Mouse (Mus musculus) kidney, embryonic 16.5 days (tissue): ENCODE measurements around the gene Timm13. TPM values are rescaled to one million over a fixed set of nuclear protein-coding genes. Genes with fewer than 3 reads are reported as not detected.

Experiments
- ATAC-seq: fragments of 200-750 bp; cut with Nextera tagmentation; 2 replicates; pipeline ENCODE4 v1.8.0; 2017; ENCODE audit warnings: moderate TSS enrichment; ENCODE audit not compliant: low FRiP score, low TSS enrichment
- H3K27ac ChIP-seq: fragments of 300-500 bp; sonication (generic); 2 replicates; pipeline ENCODE4 v1.5.1; 2014; ENCODE audit warnings: low read length
- H3K27me3 ChIP-seq: fragments of 300-500 bp; sonication (generic); 2 replicates; pipeline ENCODE4 v1.6.1; 2014; ENCODE audit warnings: low read length, control low read depth, mixed read lengths; ENCODE audit not compliant: insufficient read depth
- H3K36me3 ChIP-seq: fragments of 300-500 bp; sonication (generic); 2 replicates; pipeline ENCODE4 v1.6.1; 2014; ENCODE audit warnings: low read length, control low read depth, mixed read lengths; ENCODE audit not compliant: insufficient read depth
- H3K4me1 ChIP-seq: fragments of 300-500 bp; sonication (generic); 2 replicates; pipeline ENCODE4 v1.6.1; 2014; ENCODE audit warnings: low read length, control low read depth, mixed read lengths; ENCODE audit not compliant: insufficient read depth
- H3K4me2 ChIP-seq: fragments of 300-500 bp; sonication (generic); replicated peaks from 2 replicates; pipeline ENCODE4 v1.6.1; 2014; ENCODE audit warnings: low read depth, low read length
- H3K4me3 ChIP-seq: fragments of 300-500 bp; sonication (generic); 2 replicates; pipeline ENCODE4 v1.5.1; 2014; ENCODE audit warnings: mild to moderate bottlenecking, low read length
- H3K9ac ChIP-seq: fragments of 300-500 bp; sonication (generic); replicated peaks from 2 replicates; pipeline ENCODE4 v1.6.1; 2014; ENCODE audit warnings: low read length
- H3K9me3 ChIP-seq: fragments of 300-500 bp; sonication (generic); 2 replicates; pipeline ENCODE4 v1.6.1; 2016; ENCODE audit warnings: low read length, control low read depth
- WGBS: fragments of 180-500 bp; shearing (Covaris S2); extraction: QIAGEN DNeasy Blood & Tissue Kit; methylation state at CpG from one replicate; pipeline ENCODE4 v1.1.7; 2014; 5-methylcytosine and 5-hydroxymethylcytosine counted together
- polyA plus RNA-seq: library from polyadenylated mRNA; unstranded; fragments of >200 nt; fragmentation: Nextera tagmentation; extraction: Ambion mirVana; gene quantifications from 2 replicates; pipeline ENCODE4 v1.2.1, GENCODE M21; 2015

Timm13 gene
- polyA plus RNA-seq, 1 experiment from 2014 or later, result 361 TPM

- H3K9ac ChIP-seq, result no peak overlapping the region
- H3K36me3 ChIP-seq, result peaks cover 18% of the 10 kb centered on the region
- H3K27ac ChIP-seq, result no peak overlapping the region
- H3K9me3 ChIP-seq, result no peaks in the 10 kb centered on the region
- ATAC-seq, result no peak
- no peak overlapping the region for H3K4me3 ChIP-seq
- WGBS, result 91% methylated on average over 8 of the region's 8 CpGs
- 0 out of 2 replicates have a peak overlapping the region, but pooled peaks have one; percentile 82 for H3K4me2 ChIP-seq
- H3K4me1 ChIP-seq, result peaks cover 11% of the 10 kb centered on the region
- no peaks in the 10 kb centered on the region for H3K27me3 ChIP-seq
Observed at GRCm38 (mm10) chr10:80899074-80899473, 1.7 kb downstream of the Timm13 start.

GRCm38 (mm10) chr10:80897861-80898510 is 2.8 kb downstream of the Timm13 start:
- no peak for ATAC-seq
- no peak overlapping the region for H3K4me3 ChIP-seq
- H3K27me3 ChIP-seq, result no peaks in the 10 kb centered on the region
- 34% methylated on average over 41 of the region's 41 CpGs for WGBS
- H3K9ac ChIP-seq, result no peak overlapping the region
- peaks cover 8% of the 10 kb centered on the region for H3K36me3 ChIP-seq
- peak overlapping the region; percentile 15; the same call in 1 of the 2 replicates for H3K4me2 ChIP-seq
- H3K27ac ChIP-seq, result no peak overlapping the region
- H3K9me3 ChIP-seq, result no peaks in the 10 kb centered on the region
- H3K4me1 ChIP-seq, result peaks cover 11% of the 10 kb centered on the region

GRCm38 (mm10) chr10:80896581-80897485 is 3.9 kb downstream of the Timm13 start:
- no peak overlapping the region for H3K4me2 ChIP-seq
- no peak for ATAC-seq
- H3K4me3 ChIP-seq, result no peak overlapping the region
- no peak overlapping the region for H3K9ac ChIP-seq
- no peaks in the 10 kb centered on the region for H3K27me3 ChIP-seq
- H3K36me3 ChIP-seq, result peaks cover 5% of the 10 kb centered on the region; the same call in 1 of the 2 replicates
- 77% methylated on average over 24 of the region's 24 CpGs for WGBS
- H3K4me1 ChIP-seq, result peaks cover 11% of the 10 kb centered on the region
- no peak overlapping the region for H3K27ac ChIP-seq
- H3K9me3 ChIP-seq, result no peaks in the 10 kb centered on the region

- WGBS, result 80% methylated on average over 6 of the region's 6 CpGs
- Histone ChIP-seq H3K9me3 (no peaks in the 10 kb centered on the region), H3K9ac (no peak overlapping the region), H3K4me1 (peaks cover 11% of the 10 kb centered on the region), H3K4me3 (no peak overlapping the region), H3K4me2 (no peak overlapping the region), H3K27ac (no peak overlapping the region), H3K27me3 (no peaks in the 10 kb centered on the region), H3K36me3 (peaks cover 5% of the 10 kb centered on the region; the same call in 1 of the 2 replicates)
- no peak for ATAC-seq
Observed at GRCm38 (mm10) chr10:80895697-80896096, 5.1 kb downstream of the Timm13 start.

GRCm38 (mm10) chr10:80895100-80895499 is 5.7 kb downstream of the Timm13 start:
- 80% methylated on average over 7 of the region's 7 CpGs for WGBS
- Histone ChIP-seq H3K27me3 (no peaks in the 10 kb centered on the region), H3K9ac (no peak overlapping the region), H3K4me1 (peaks cover 11% of the 10 kb centered on the region), H3K4me2 (no peak overlapping the region), H3K27ac (no peak overlapping the region), H3K9me3 (no peaks in the 10 kb centered on the region), H3K36me3 (peaks cover 5% of the 10 kb centered on the region; the same call in 1 of the 2 replicates), H3K4me3 (no peak overlapping the region)
- ATAC-seq, result no peak

GRCm38 (mm10) chr10:80887181-80887580 is 13.6 kb downstream of the Timm13 start:
- ATAC-seq, result no peak
- WGBS, result 36% methylated on average over 11 of the region's 11 CpGs
- no peak overlapping the region for H3K9ac ChIP-seq
- H3K4me1 ChIP-seq, result no peaks in the 10 kb centered on the region
- H3K36me3 ChIP-seq, result no peaks in the 10 kb centered on the region
- peaks cover 11% of the 10 kb centered on the region; the same call in 1 of the 2 replicates for H3K27me3 ChIP-seq
- no peak overlapping the region for H3K4me2 ChIP-seq
- no peak overlapping the region for H3K4me3 ChIP-seq
- H3K9me3 ChIP-seq, result no peaks in the 10 kb centered on the region
- no peak overlapping the region for H3K27ac ChIP-seq

GRCm38 (mm10) chr10:80881301-80881700 is 19.5 kb downstream of the Timm13 start:
- H3K9me3 ChIP-seq, result no peaks in the 10 kb centered on the region
- H3K4me1 ChIP-seq, result no peaks in the 10 kb centered on the region
- WGBS, result 31% methylated on average over 10 of the region's 10 CpGs
- no peaks in the 10 kb centered on the region for H3K27me3 ChIP-seq
- no peak overlapping the region for H3K9ac ChIP-seq
- no peak for ATAC-seq
- H3K4me2 ChIP-seq, result no peak overlapping the region
- H3K36me3 ChIP-seq, result no peaks in the 10 kb centered on the region
- no peak overlapping the region for H3K27ac ChIP-seq
- no peak overlapping the region for H3K4me3 ChIP-seq

- Histone ChIP-seq H3K4me3 (no peak overlapping the region), H3K9ac (no peak overlapping the region), H3K36me3 (no peaks in the 10 kb centered on the region), H3K27me3 (no peaks in the 10 kb centered on the region), H3K27ac (no peak overlapping the region), H3K4me1 (no peaks in the 10 kb centered on the region), H3K9me3 (no peaks in the 10 kb centered on the region), H3K4me2 (no peak overlapping the region)
- WGBS, result 74% methylated on average over 2 of the region's 2 CpGs
- no peak for ATAC-seq
Observed at GRCm38 (mm10) chr10:80880901-80881300, 19.9 kb downstream of the Timm13 start.

- Histone ChIP-seq H3K36me3 (no peaks in the 10 kb centered on the region), H3K9me3 (no peaks in the 10 kb centered on the region), H3K4me1 (no peaks in the 10 kb centered on the region), H3K4me2 (no peak overlapping the region), H3K9ac (no peak overlapping the region), H3K27me3 (no peaks in the 10 kb centered on the region), H3K4me3 (no peak overlapping the region), H3K27ac (no peak overlapping the region)
- ATAC-seq, result peak; percentile 28; the same call in 1 of the 2 replicates
- WGBS, result 9% methylated on average over 5 of the region's 5 CpGs
Observed at GRCm38 (mm10) chr10:80880131-80880641, 20.6 kb downstream of the Timm13 start.
